Mouse (Mus musculus): Measurements from ENCODE around the gene Vmn2r29. TPM values are rescaled to one million over a fixed set of nuclear protein-coding genes. Genes with fewer than 3 reads are reported as not detected.

The Vmn2r29 gene
- polyA plus RNA-seq (2012; rRNA removed) = not detected in 2 replicates

DNA sequence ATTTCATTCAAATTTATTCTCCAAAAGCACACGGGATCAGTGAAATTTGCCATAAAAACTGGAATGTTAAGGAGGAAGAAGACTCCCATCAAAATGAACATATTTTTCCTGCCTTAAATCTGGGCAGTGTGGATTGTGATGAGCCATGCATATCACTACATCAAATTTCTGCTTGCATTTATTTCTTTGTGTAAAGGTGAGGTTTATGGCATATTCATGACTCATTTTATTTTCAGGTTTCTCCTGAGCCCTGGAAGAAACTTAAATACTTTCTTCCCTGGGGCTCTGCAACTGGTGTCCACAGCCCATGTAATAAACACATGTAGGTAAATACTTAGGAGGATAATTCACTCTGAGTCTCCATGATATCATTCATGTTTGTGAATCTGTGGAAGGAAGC, at the start of gene Vmn2r29:
TSS of gene Vmn2r29 (minus strand) at position 101 of the 400 bp plus-strand sequence.

DNA sequence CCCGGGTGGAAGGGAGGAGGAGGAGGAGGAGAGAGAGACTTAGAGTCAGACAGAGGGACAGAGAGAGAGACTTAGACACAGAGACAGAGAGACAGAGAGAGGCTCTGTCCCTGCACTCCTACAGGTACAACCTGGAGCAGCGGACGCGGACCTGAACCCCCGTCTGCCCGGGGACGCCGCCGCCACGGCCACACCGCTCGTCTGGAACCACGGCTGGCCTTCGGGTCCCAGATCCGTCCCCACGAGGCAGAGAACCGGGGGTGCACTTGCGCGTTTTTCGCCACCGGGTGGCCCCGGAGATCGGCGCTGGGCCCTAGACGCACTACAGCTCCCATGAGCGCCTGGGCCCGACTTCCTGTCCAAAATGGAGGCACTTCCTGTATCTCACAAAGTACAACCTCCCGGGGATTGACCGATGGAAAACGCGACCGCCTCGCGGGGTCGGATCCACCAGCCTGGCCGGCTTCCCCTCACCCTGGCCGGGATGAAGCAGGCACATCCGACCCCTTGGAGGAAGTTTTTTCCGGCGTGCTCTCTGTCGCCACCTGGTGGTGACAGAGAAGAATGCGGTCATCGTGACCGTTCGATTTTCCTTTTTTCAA, 30.9 kb upstream of the Vmn2r29 start, which contains the start of gene Gm45844:
TSS of gene Gm45844 (minus strand) at position 324 of the 602 bp plus-strand sequence.

DNA sequence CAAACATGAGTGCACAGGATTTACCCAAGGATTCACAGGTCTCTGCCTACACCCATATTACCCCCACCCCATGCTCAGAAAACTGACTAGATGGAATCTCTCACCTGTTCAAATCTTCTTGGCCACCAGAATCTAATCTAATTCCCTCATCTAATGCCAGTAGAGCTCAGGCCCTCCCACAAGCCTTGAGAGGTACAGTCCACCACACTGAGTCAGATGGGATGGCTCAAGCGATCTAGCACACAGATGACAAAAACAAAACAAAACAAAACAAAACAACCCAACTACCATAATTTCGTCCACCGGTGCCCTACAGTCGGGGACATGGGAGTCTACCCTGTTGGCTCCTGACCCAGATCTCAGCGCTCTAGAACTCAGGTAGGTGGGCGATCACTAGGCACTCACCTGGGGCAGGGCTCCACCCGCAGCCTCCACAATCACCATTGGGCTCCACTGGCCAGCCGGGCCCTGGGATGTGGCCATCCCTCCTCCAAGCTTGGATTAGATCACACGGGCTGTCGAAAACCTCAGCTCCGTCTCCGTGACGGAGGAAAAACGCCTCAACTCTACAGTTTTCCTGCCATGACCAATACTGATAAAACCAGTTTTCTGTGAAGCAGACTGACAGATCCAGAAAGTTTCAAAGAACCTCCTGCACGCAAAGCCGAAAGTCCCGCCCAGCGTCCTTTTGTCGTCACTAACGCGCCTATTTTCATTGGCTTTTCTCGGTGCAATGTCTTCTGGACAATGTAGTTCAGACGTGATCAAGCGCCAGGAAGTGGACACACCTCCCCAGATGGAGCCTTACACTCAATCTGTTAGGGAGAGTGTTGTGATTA, 37.6 kb downstream of the Vmn2r29 start, which contains the start of gene Zfp772:
TSS of gene Zfp772 (minus strand) at position 686 of the 839 bp plus-strand sequence.

Other genes with a start within 250 kb of the Vmn2r29 start
- gene Zfp954, start 125.8 kb downstream of the Vmn2r29 start, polyA plus RNA-seq (2012; rRNA removed) = 2.5 and 4.6 TPM in 2 replicates
- 0.05 TPM in 2 replicates for gene Zfp773, start 110.6 kb downstream of the Vmn2r29 start, polyA plus RNA-seq (2012; rRNA removed)
- gene Zfp418, start 76.0 kb downstream of the Vmn2r29 start, polyA plus RNA-seq (2012; rRNA removed) = 0.09 and 0.13 TPM in 2 replicates
- gene Zfp772, start 37.3 kb downstream of the Vmn2r29 start, polyA plus RNA-seq (2012; rRNA removed) = 0.55 and 0.56 TPM in 2 replicates
- gene Gm45844, start 31.0 kb upstream of the Vmn2r29 start, polyA plus RNA-seq (2012; rRNA removed) = 0.11 and 0.38 TPM in 2 replicates
- gene Clcn4, start 53.5 kb upstream of the Vmn2r29 start, polyA plus RNA-seq (2012; rRNA removed) = 6.9 and 8.4 TPM in 2 replicates
- not detected in 2 replicates for gene Vmn2r30, start 90.3 kb upstream of the Vmn2r29 start, polyA plus RNA-seq (2012; rRNA removed)
- not detected in 2 replicates for gene Gm45783, start 127.2 kb upstream of the Vmn2r29 start, polyA plus RNA-seq (2012; rRNA removed)
- gene Vmn2r31, start 152.4 kb upstream of the Vmn2r29 start, polyA plus RNA-seq (2012; rRNA removed) = not detected in 2 replicates
- gene Vmn2r32, start 232.7 kb upstream of the Vmn2r29 start, polyA plus RNA-seq (2012; rRNA removed) = not detected in 2 replicates

Measured in stomach, adult 2 months (tissue).